Mouse (Mus musculus) brown adipose tissue, adult 24 weeks (tissue): ENCODE results near the gene Cux1. TPM values are rescaled to one million over a fixed set of nuclear protein-coding genes. Genes with fewer than 3 reads are reported as not detected.

ENCODE experiments used
- polyA plus RNA-seq: library from polyadenylated mRNA; stranded (reverse); fragments of >200 nt; gene quantifications from 2 replicates; pipeline ENCODE4 v1.2.4, GENCODE M21; 2012; ENCODE audit not compliant: missing spikeins, insufficient read depth, insufficient read length

Cux1 gene
- polyA plus RNA-seq, 1 experiment: 45.7 TPM

Other genes with a start within 250 kb of the Cux1 start
- gene Myl10, start 125.7 kb upstream of the Cux1 start, polyA plus RNA-seq: not detected in 2 replicates